8 mouse cellular contexts compared by ENCODE assay signal in the genomic region with DNA sequence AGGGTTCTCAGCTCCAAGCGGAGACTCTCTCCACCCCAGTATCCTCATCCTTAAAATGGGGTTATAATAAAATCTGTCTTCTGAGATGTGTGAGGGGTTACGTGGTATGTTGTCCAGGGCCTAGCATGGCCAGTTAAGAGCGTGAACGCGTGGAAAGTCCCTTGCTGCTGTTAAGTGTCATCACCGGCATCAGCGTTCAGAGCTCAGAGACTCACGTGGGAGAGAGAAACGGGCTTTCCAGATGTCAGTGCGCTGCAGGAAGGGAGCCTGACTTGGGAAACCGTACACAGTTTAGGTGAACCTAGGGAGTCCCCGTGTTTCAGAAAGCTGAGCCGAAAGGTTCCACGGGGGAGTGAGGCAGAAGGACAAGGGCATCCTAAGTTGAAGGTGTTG. TPM values are rescaled to one million over a fixed set of nuclear protein-coding genes. Genes with fewer than 3 reads are reported as not detected.
A peak's percentile ranks its signal among the peaks of the same experiment; 100 is the strongest.
DNase-seq lines count a peak whose midpoint lies in the region; ATAC-seq and TF ChIP-seq lines count a peak whose summit lies in the region.

No protein-coding gene starts in this region.

- peak overlapping the region; percentile 94 for H3K4me2 ChIP-seq in heart, postnatal 0 days (ENCODE audit: low read depth, low read length)
- H3K4me2 ChIP-seq in midbrain, embryonic 11.5 days: peak overlapping the region; percentile 85

- 8% methylated on average over 14 of the region's 14 CpGs for WGBS in kidney, adult 2 months
- WGBS in heart, postnatal 0 days: 8% methylated on average over 14 of the region's 14 CpGs
- WGBS in midbrain, embryonic 11.5 days: 18% methylated on average over 14 of the region's 14 CpGs

- DNase-seq in kidney, adult 2 months: no peak
- DNase-seq in kidney, postnatal 14 days: no peak
- DNase-seq in MN1 (ENCODE audit: low spot score): peak; percentile 77
- no peak for DNase-seq in heart, postnatal 0 days (ENCODE audit: low spot score)
- DNase-seq in midbrain, embryonic 11.5 days (ENCODE audit: low spot score, missing footprints): peak; percentile 91
- no peak for DNase-seq in gastrocnemius, postnatal 36 days
- DNase-seq in retina, postnatal 1 day: no peak
- DNase-seq in adrenal gland, postnatal 36 days: no peak

- no peak for TF ChIP-seq EP300 in heart, postnatal 0 days (IDR thresholded peaks at IDR 0.05; ENCODE audit: low read depth)

- H3K27ac ChIP-seq in kidney, adult 2 months (ENCODE audit: insufficient read depth, low read depth, low read length): no peak overlapping the region
- H3K27ac ChIP-seq in heart, postnatal 0 days (ENCODE audit: low read depth): no peak overlapping the region
- H3K27ac ChIP-seq in midbrain, embryonic 11.5 days (ENCODE audit: low read depth, low read length): no peak overlapping the region

- no peaks in the 10 kb centered on the region for H3K9me3 ChIP-seq in heart, postnatal 0 days (replicated peaks; ENCODE audit: control insufficient read depth, low read length)
- H3K9me3 ChIP-seq in midbrain, embryonic 11.5 days (ENCODE audit: control insufficient read depth, low read length): no peaks in the 10 kb centered on the region

- H3K4me1 ChIP-seq in kidney, adult 2 months (ENCODE audit: control insufficient read depth, insufficient read depth, low read length): peaks cover 12% of the 10 kb centered on the region; the same call in 1 of the 2 replicates
- H3K4me1 ChIP-seq in heart, postnatal 0 days (ENCODE audit: control insufficient read depth, insufficient read depth): peaks cover 23% of the 10 kb centered on the region
- peaks cover 11% of the 10 kb centered on the region for H3K4me1 ChIP-seq in midbrain, embryonic 11.5 days (ENCODE audit: control insufficient read depth, insufficient read depth, low read length)

- no peak for ATAC-seq in heart, postnatal 0 days (ENCODE audit: insufficient read depth, low read depth)
- no peak for ATAC-seq in midbrain, embryonic 11.5 days (ENCODE audit: low FRiP score)

- intact Hi-C loops in gastrocnemius, postnatal 36 days (cut with DNase I): no loop called here

- peak overlapping the region; percentile 88 for H3K4me3 ChIP-seq in kidney, adult 2 months (ENCODE audit: insufficient read depth, low read depth, low read length)
- peak overlapping the region; percentile 99 for H3K4me3 ChIP-seq in heart, postnatal 0 days (ENCODE audit: low read depth, low read length)
- H3K4me3 ChIP-seq in midbrain, embryonic 11.5 days (ENCODE audit: low read depth, low read length): peak overlapping the region; percentile 100

- peak overlapping the region; percentile 82 for H3K9ac ChIP-seq in heart, postnatal 0 days (replicated peaks; ENCODE audit: low read depth, low read length)
- peak overlapping the region; percentile 98 for H3K9ac ChIP-seq in midbrain, embryonic 11.5 days (ENCODE audit: low read length)

- TF ChIP-seq POLR2A in kidney, adult 2 months (IDR thresholded peaks at IDR 0.05; ENCODE audit: low read depth, low read length): no peak

- no peak for TF ChIP-seq CTCF in kidney, adult 2 months (conservative IDR thresholded peaks at IDR 0.05; ENCODE audit: insufficient read depth, insufficient read length, low read depth, low read length)
- no peak for TF ChIP-seq CTCF in heart, postnatal 0 days (IDR thresholded peaks at IDR 0.05; ENCODE audit: low read depth)

- H3K27me3 ChIP-seq in kidney, adult 2 months (replicated peaks; ENCODE audit: control insufficient read depth, insufficient read depth, low read length): no peaks in the 10 kb centered on the region
- no peaks in the 10 kb centered on the region for H3K27me3 ChIP-seq in heart, postnatal 0 days (ENCODE audit: control insufficient read depth, insufficient read depth, low read length)
- H3K27me3 ChIP-seq in midbrain, embryonic 11.5 days (ENCODE audit: control insufficient read depth, insufficient read depth, low read length): no peaks in the 10 kb centered on the region

- H3K36me3 ChIP-seq in kidney, adult 2 months (ENCODE audit: control insufficient read depth, insufficient read depth, low read length): no peaks in the 10 kb centered on the region
- H3K36me3 ChIP-seq in heart, postnatal 0 days (replicated peaks; ENCODE audit: control insufficient read depth, insufficient read depth, low read length): peaks cover 28% of the 10 kb centered on the region
- H3K36me3 ChIP-seq in midbrain, embryonic 11.5 days (ENCODE audit: control insufficient read depth, insufficient read depth, low read length): peaks cover 11% of the 10 kb centered on the region

RNA-seq across cellular contexts. Expression of a gene that starts 0.9 kb away (rescaled TPM):
- 23.4 and 28.9 TPM in 2 replicates for polyA plus RNA-seq in kidney, adult 2 months (2012; rRNA removed)
- total RNA-seq in heart, postnatal 0 days (2014; rRNA removed; ENCODE audit: low replicate concordance): 28.1 and 32.7 TPM in 2 replicates
- 16.2 and 18.1 TPM in 2 replicates for polyA plus RNA-seq in heart, postnatal 0 days (2015; fragmentation: Nextera tagmentation; extraction: Ambion mirVana)
- 37.4 and 40.6 TPM in 2 replicates for polyA plus RNA-seq in midbrain, embryonic 11.5 days (2014; fragmentation: Nextera tagmentation; extraction: Ambion mirVana)
- total RNA-seq in gastrocnemius, postnatal 36 days (2021): 10 to 100 TPM; 25.2 to 25.5 TPM
- 10 to 100 TPM; 14.8 to 18.7 TPM for total RNA-seq in adrenal gland, postnatal 36 days (2021)

RNA-seq across cellular contexts. Expression of a gene that starts 9.4 kb away (rescaled TPM):
- polyA plus RNA-seq in kidney, adult 2 months (2012; rRNA removed): 0.11 and 0.14 TPM in 2 replicates
- total RNA-seq in heart, postnatal 0 days (2014; rRNA removed; ENCODE audit: low replicate concordance): not detected in 2 replicates
- polyA plus RNA-seq in heart, postnatal 0 days (2015; fragmentation: Nextera tagmentation; extraction: Ambion mirVana): not detected in 2 replicates
- polyA plus RNA-seq in midbrain, embryonic 11.5 days (2014; fragmentation: Nextera tagmentation; extraction: Ambion mirVana): not detected in 2 replicates
- under 1 TPM; 0.31 to 0.67 TPM for total RNA-seq in gastrocnemius, postnatal 36 days (2021)
- not detected for total RNA-seq in adrenal gland, postnatal 36 days (2021)

RNA-seq across cellular contexts. Expression of a gene that starts 24.7 kb away (rescaled TPM):
- polyA plus RNA-seq in kidney, adult 2 months (2012; rRNA removed): 2.9 and 9.5 TPM in 2 replicates
- total RNA-seq in heart, postnatal 0 days (2014; rRNA removed; ENCODE audit: low replicate concordance): 556 and 673 TPM in 2 replicates
- polyA plus RNA-seq in heart, postnatal 0 days (2015; fragmentation: Nextera tagmentation; extraction: Ambion mirVana): 195 and 203 TPM in 2 replicates
- not detected in 2 replicates for polyA plus RNA-seq in midbrain, embryonic 11.5 days (2014; fragmentation: Nextera tagmentation; extraction: Ambion mirVana)
- total RNA-seq in gastrocnemius, postnatal 36 days (2021): 100 to 1,000 TPM; 198 to 366 TPM
- under 1 TPM; 0.33 to 0.46 TPM for total RNA-seq in adrenal gland, postnatal 36 days (2021)

RNA-seq across cellular contexts. Expression of a gene that starts 29.5 kb away (rescaled TPM):
- polyA plus RNA-seq in kidney, adult 2 months (2012; rRNA removed): 286 and 318 TPM in 2 replicates
- total RNA-seq in heart, postnatal 0 days (2014; rRNA removed; ENCODE audit: low replicate concordance): 0.23 and 0.65 TPM in 2 replicates
- 0.58 and 0.87 TPM in 2 replicates for polyA plus RNA-seq in heart, postnatal 0 days (2015; fragmentation: Nextera tagmentation; extraction: Ambion mirVana)
- polyA plus RNA-seq in midbrain, embryonic 11.5 days (2014; fragmentation: Nextera tagmentation; extraction: Ambion mirVana): not detected in 2 replicates
- total RNA-seq in gastrocnemius, postnatal 36 days (2021): under 1 TPM in 1 of 2 experiments, not detected in 1; 0.27 TPM
- total RNA-seq in adrenal gland, postnatal 36 days (2021): not detected

RNA-seq across cellular contexts. Expression of a gene that starts 46.8 kb away (rescaled TPM):
- 99.3 and 105 TPM in 2 replicates for polyA plus RNA-seq in kidney, adult 2 months (2012; rRNA removed)
- not detected in 2 replicates for total RNA-seq in heart, postnatal 0 days (2014; rRNA removed; ENCODE audit: low replicate concordance)
- polyA plus RNA-seq in heart, postnatal 0 days (2015; fragmentation: Nextera tagmentation; extraction: Ambion mirVana): not detected in 2 replicates
- polyA plus RNA-seq in midbrain, embryonic 11.5 days (2014; fragmentation: Nextera tagmentation; extraction: Ambion mirVana): not detected in 2 replicates
- total RNA-seq in gastrocnemius, postnatal 36 days (2021): under 1 TPM; 0.17 to 0.26 TPM
- total RNA-seq in adrenal gland, postnatal 36 days (2021): not detected

Comparison
In these comparisons a context has a peak if more than half of its experiments do, and no peak if none do; other contexts are left out.
1. DNase-seq: peak in MN1 (single experiment) and midbrain, embryonic 11.5 days (single experiment); none in kidney, adult 2 months (single experiment), kidney, postnatal 14 days (single experiment), heart, postnatal 0 days (single experiment), gastrocnemius, postnatal 36 days (0 of 2), retina, postnatal 1 day (single experiment) and adrenal gland, postnatal 36 days (0 of 2).
2. RNA of a gene that starts 24.7 kb away (total RNA-seq): 556 to 673 TPM in heart, postnatal 0 days and 198 to 366 TPM in gastrocnemius, postnatal 36 days; 0.33 to 0.46 TPM in adrenal gland, postnatal 36 days; every median in the first group is over 100 times any median in the second.
3. Peak in every context shown above with its lines, with median percentiles within 50 percentile points of each other: H3K4me3 ChIP-seq.